Mouse (Mus musculus): Measurements from ENCODE around the gene Lrrc1. TPM values are rescaled to one million over a fixed set of nuclear protein-coding genes. Genes with fewer than 3 reads are reported as not detected.

Lrrc1 gene
- polyA plus RNA-seq, 1 experiment from 2014 or later = 6.0 TPM

DNA sequence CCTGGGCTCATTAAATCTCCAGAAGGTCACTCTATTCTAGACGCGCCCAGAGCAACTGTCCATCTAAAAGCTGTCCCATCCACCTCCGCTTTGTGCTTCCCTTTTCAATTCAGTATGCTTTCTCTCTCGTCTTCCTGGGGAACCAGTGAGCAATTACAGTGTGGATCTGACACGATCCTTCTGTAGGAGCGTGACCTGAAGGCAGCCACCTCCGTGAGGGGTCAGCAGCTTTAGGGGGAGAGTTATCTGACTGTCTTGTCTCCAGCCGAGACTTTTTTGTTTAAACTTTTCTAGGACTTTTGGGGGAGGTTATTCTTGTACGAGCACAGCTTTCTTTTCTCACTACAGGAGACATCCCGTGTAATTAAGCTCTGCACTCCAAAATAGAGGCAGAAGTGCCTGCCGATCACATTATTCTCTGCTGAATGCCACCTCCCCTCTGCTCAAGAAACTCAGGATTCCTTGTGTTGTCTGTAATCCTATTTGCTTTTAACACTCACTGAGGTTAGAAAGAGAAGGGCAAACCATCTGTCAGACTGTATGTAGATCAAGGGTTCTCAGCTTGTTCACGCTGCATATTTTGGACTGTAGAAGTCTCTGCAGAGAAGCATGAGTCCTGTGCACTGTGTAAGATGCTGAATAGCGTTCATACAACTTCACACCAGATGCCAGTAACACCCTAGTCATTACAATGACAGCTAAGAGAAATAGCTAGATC, 24.3 kb upstream of the Lrrc1 start:
- no peak for ATAC-seq (ENCODE audit: low read depth)
- no peaks in the 10 kb centered on the region for H3K27me3 ChIP-seq
- H3K4me1 ChIP-seq (replicated peaks) = no peaks in the 10 kb centered on the region
- H3K4me3 ChIP-seq = no peak overlapping the region
- no peaks in the 10 kb centered on the region for H3K36me3 ChIP-seq
- no peak overlapping the region for H3K4me2 ChIP-seq
- no peak overlapping the region for H3K27ac ChIP-seq (replicated peaks)
- H3K9ac ChIP-seq = no peak overlapping the region
- 55% methylated on average over 13 of the region's 13 CpGs for WGBS
- no peaks in the 10 kb centered on the region for H3K9me3 ChIP-seq

DNA sequence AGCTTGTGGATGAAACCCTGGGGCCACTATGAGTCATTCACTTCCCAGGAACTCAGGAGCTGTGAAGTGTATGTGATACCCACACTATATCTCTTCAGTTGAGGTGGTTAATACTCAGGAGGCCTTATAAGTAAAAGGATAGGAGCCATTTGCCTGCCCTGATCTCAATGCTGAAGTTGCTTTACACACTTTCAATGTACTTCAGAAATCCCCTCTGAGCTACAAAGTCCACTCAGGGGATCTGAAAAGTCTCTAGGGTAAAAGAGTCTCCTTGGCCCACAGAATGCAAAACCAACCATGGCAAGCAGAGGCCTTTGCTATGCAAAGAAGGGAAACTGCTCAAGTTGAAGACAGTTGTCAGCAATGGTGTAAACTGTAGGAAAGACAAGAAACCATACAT, 17.2 kb upstream of the Lrrc1 start:
- Histone ChIP-seq H3K36me3 (no peaks in the 10 kb centered on the region), H3K4me1 (replicated peaks) (no peaks in the 10 kb centered on the region), H3K4me3 (no peak overlapping the region), H3K9ac (no peak overlapping the region), H3K27me3 (no peaks in the 10 kb centered on the region), H3K27ac (replicated peaks) (no peak overlapping the region), H3K4me2 (no peak overlapping the region), H3K9me3 (no peaks in the 10 kb centered on the region)
- no peak for ATAC-seq (ENCODE audit: low read depth)

DNA sequence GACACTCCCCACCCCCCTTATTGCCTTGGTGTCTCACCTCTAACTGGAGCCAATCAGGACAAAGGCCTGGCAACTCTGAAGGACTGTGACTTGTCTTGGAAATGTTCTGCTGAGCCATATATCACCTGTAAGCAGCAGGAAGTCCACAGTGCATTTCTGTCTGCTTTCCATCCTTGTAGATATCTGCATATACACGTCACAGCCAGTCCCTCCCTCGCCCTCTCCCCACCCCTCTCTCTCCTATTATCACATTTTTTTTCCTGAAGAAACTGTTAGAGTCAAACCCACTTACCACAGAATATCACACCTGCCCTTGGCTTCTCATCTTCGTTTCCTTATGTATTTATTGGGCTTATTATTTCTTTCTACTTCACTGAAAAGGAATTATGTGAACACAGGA, 13.3 kb upstream of the Lrrc1 start:
- Histone ChIP-seq H3K36me3 (no peaks in the 10 kb centered on the region), H3K9me3 (no peaks in the 10 kb centered on the region), H3K4me1 (replicated peaks) (no peaks in the 10 kb centered on the region), H3K9ac (no peak overlapping the region), H3K27me3 (peaks cover 4% of the 10 kb centered on the region; the same call in 1 of the 2 replicates), H3K4me3 (no peak overlapping the region), H3K27ac (replicated peaks) (no peak overlapping the region), H3K4me2 (no peak overlapping the region)
- ATAC-seq (ENCODE audit: low read depth) = no peak
- WGBS = 63% methylated on average over 3 of the region's 3 CpGs

DNA sequence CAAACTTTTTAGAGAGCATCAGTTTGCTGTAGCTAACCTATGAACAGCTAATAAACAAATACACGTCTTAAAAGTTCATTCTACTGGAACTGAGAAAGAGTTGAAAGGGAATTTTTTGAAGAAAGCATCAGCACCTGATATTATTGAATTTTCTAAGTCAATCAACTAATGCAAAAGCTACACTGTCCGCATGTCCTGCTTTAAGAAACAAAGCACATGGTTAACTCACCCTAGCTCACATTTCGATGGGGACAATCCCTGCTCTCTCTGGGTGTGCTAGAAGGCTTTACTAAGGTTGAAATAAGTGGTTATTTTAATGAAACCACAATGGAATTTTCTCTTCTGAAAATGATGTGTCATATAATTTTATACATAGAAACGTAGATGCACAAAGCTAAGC, 12.5 kb upstream of the Lrrc1 start:
- Histone ChIP-seq H3K4me3 (no peak overlapping the region), H3K4me1 (replicated peaks) (no peaks in the 10 kb centered on the region), H3K27ac (replicated peaks) (no peak overlapping the region), H3K9ac (no peak overlapping the region), H3K9me3 (no peaks in the 10 kb centered on the region), H3K4me2 (no peak overlapping the region), H3K27me3 (peaks cover 4% of the 10 kb centered on the region; the same call in 1 of the 2 replicates), H3K36me3 (no peaks in the 10 kb centered on the region)
- 89% methylated on average over 4 of the region's 4 CpGs for WGBS
- ATAC-seq (ENCODE audit: low read depth) = no peak

DNA sequence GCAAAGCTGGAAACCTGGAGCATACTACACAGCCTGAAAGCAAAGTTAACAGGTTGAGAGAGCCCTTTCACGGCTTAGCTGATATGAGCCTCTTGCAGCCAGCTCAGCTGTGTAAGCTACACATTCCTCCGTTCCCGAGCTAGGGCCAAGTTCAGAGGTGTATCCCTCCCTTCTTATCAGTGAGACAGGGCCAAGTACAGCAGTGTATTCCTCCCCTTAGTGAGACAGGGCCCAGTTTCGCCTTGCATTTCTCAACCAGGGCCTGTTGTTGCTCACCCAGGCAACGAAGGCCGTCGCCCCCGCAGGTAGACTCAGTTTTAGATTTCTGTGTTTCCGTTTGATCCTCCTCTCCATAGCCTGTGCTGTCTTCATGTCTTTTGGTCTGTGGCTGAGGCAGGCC, 11.8 kb upstream of the Lrrc1 start:
- WGBS = 91% methylated on average over 9 of the region's 9 CpGs
- Histone ChIP-seq H3K4me1 (replicated peaks) (no peaks in the 10 kb centered on the region), H3K4me2 (no peak overlapping the region), H3K27me3 (peaks cover 4% of the 10 kb centered on the region; the same call in 1 of the 2 replicates), H3K27ac (replicated peaks) (no peak overlapping the region), H3K36me3 (no peaks in the 10 kb centered on the region), H3K9ac (no peak overlapping the region), H3K9me3 (no peaks in the 10 kb centered on the region), H3K4me3 (no peak overlapping the region)
- ATAC-seq (ENCODE audit: low read depth) = no peak

DNA sequence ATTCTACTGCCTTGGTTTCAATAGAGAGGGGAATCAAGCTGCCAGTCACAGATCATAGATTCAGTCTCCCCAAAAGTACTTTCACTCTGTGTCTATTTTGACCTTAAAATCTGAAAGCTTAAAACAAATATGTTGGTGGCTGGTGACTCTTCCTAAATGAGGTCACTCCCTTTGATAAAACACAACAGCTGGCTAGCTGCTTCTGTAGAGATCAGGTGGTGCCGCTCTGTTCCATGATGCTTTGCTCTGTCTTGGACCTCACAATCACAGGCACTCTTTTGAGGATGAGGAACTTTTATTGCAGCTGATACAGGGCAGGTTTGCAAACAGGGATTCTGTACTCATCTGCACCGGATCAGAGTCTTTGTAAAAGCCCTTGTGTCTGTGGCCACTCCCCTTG, 8.8 kb upstream of the Lrrc1 start:
- no peak for ATAC-seq (ENCODE audit: low read depth)
- Histone ChIP-seq H3K4me3 (no peak overlapping the region), H3K36me3 (no peaks in the 10 kb centered on the region), H3K4me1 (replicated peaks) (no peaks in the 10 kb centered on the region), H3K27me3 (peaks cover 4% of the 10 kb centered on the region; the same call in 1 of the 2 replicates), H3K4me2 (no peak overlapping the region), H3K9ac (no peak overlapping the region), H3K9me3 (no peaks in the 10 kb centered on the region), H3K27ac (replicated peaks) (no peak overlapping the region)
- 54% methylated on average over 2 of the region's 2 CpGs for WGBS

DNA sequence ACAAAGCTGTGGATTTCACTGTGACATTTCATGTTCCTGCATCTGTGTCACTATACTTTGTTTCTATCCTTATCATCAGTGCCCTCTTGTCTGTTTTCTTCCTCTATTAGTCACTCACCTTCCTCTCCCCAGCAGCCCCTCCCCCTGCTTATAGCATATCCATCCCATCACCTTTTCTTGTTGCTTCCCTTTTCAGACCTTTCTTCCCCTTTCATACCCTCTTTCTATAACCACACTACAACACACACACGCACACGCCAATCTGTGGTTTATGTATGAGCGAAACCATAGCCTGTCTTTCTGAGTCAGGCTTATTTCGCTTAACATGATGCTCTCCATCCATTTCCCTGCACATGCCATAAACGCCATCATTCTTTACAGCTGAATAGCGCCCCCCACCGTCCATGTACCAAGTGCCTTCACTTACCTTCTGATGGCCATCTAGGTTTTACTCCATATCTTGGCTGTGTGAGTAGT, 6.4 kb upstream of the Lrrc1 start:
- Histone ChIP-seq H3K4me2 (no peak overlapping the region), H3K27me3 (peaks cover 7% of the 10 kb centered on the region), H3K4me1 (replicated peaks) (no peaks in the 10 kb centered on the region), H3K36me3 (no peaks in the 10 kb centered on the region), H3K9ac (no peak overlapping the region), H3K9me3 (no peaks in the 10 kb centered on the region), H3K4me3 (no peak overlapping the region), H3K27ac (replicated peaks) (no peak overlapping the region)
- WGBS = 69% methylated on average over 7 of the region's 7 CpGs
- ATAC-seq (ENCODE audit: low read depth) = no peak

DNA sequence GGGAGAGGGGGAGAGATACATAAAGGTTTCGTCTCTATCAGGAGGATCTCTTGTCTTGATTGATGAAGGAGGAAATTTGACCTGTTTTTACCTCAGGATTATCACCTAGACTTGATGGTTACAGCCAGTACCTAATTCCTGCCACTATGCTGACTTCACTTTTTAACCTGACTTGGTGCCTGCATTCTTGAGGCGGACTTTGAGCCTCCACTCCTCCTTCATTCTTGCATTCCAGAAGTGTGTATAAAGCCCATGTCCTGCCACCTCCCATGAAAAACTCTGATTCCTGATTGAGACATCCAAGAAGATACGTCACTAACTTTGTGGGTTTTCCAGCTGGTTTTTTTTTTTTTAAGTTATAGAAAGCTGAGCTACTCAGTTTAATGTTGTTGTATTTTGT, 1.3 kb upstream of the Lrrc1 start:
- 72% methylated on average over 3 of the region's 3 CpGs for WGBS
- no peak overlapping the region for H3K4me2 ChIP-seq

DNA sequence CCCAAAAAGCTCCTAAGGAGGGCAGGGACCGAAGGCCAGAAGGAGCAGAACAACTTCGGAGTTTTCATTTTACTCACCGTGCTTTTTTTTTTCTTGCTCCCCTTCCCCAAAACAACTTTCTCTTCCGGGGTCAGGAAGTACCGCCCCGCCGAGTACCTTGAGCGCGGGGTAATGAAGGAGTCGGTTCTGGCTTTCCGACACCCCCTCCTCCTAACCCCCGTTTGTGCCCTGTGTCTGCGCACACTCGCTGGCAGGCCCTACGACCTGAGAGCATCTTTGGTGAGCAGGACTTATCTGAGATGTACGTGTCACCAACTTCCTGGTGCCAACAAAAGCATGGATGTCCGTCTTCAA, 375 bp upstream of the Lrrc1 start:
- ATAC-seq (ENCODE audit: low read depth) = peak; percentile 46; the same call in 1 of the 2 replicates
- peaks cover 26% of the 10 kb centered on the region for H3K4me1 ChIP-seq (replicated peaks)
- under 1% methylated on average over 17 of the region's 17 CpGs for WGBS
- peak overlapping the region; percentile 99 for H3K4me2 ChIP-seq
- peak overlapping the region; percentile 82 for H3K9ac ChIP-seq
- peaks cover 8% of the 10 kb centered on the region for H3K27me3 ChIP-seq
- peak overlapping the region; percentile 80 for H3K27ac ChIP-seq (replicated peaks)
- no peaks in the 10 kb centered on the region for H3K36me3 ChIP-seq
- no peaks in the 10 kb centered on the region for H3K9me3 ChIP-seq
- H3K4me3 ChIP-seq = peak overlapping the region; percentile 66

More for the DNA sequence above, 1.3 kb upstream of the Lrrc1 start:
- H3K4me3 ChIP-seq = no peak overlapping the region
- no peak for ATAC-seq (ENCODE audit: low read depth)
- H3K27me3 ChIP-seq = peaks cover 8% of the 10 kb centered on the region
- no peak overlapping the region for H3K27ac ChIP-seq (replicated peaks)
- no peaks in the 10 kb centered on the region for H3K9me3 ChIP-seq
- no peaks in the 10 kb centered on the region for H3K36me3 ChIP-seq
- H3K9ac ChIP-seq = no peak overlapping the region
- H3K4me1 ChIP-seq (replicated peaks) = peaks cover 26% of the 10 kb centered on the region

DNA sequence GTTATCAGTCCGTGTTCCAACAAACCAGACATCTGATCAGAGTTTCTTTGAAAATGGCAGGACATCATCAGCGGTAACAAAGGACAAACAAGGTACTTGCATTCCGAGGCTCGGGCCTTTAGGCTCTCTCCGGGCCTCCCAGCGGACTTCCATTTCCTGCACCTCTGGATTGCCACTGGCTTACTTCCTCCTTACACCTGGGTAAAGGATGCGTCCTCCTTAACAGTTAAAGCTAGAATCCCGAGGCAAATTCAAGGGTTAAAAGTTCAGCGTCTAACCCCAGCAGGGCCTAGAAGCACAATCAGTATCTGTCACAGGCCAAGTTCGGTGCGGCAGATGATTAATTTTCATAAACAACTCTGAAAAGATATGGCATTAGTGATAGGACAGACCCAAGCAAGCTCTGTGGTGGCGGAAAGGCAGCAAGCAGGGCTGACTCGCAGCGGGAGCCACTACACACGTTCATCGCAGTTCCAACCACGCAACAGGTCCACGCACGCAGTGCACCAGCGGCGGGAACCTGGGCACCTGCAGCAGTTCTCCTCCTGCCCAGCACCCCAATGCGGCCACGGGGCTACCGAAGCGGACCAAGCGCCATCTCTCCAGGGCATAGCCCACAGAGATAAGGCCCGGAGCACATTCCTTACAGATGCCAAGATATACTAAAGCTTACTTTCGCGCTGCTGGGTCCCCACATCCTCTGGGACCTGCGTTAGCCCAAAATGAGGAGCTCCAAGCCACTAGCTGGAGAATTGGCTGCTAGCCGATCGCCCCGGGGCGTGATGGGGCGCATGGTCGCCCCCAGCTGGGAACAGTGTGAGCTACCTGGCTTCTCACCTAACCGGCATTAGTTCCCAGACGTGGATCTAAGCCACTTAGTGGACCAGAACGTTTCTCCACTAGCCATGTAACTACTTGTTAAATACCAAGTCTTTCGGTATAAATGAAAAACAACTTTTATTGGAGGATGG, 1.0 kb downstream of the Lrrc1 start:
- peaks cover 8% of the 10 kb centered on the region for H3K27me3 ChIP-seq
- no peaks in the 10 kb centered on the region for H3K36me3 ChIP-seq
- peak overlapping the region; percentile 82 for H3K9ac ChIP-seq
- H3K9me3 ChIP-seq = no peaks in the 10 kb centered on the region
- WGBS = under 1% methylated on average over 40 of the region's 40 CpGs
- peaks cover 26% of the 10 kb centered on the region for H3K4me1 ChIP-seq (replicated peaks)
- ATAC-seq (ENCODE audit: low read depth) = peak; percentile 45
- peak overlapping the region; percentile 99 for H3K4me2 ChIP-seq
- H3K4me3 ChIP-seq = peak overlapping the region; percentile 66
- H3K27ac ChIP-seq (replicated peaks) = no peak overlapping the region

DNA sequence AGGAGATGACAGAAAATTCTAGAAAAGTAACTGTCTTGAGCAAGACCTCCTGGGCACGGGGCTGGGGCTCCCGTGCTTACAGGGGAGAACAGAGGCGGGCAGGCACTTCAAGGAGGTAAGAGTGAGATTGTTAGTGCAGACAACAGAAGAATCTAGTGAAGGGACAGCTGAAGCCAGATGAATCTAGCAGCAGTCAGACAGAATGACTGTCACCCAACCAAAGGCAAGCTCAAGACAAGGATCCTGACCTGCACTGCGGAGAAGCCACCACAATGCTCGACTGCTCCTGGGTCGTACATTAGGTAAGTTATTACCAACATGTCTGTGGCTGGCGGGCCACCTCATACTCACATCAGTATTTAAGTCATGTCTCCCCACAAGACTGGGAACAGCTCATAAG, 3.1 kb downstream of the Lrrc1 start:
- no peak for ATAC-seq (ENCODE audit: low read depth)
- Histone ChIP-seq H3K27ac (replicated peaks) (no peak overlapping the region), H3K4me1 (replicated peaks) (peaks cover 26% of the 10 kb centered on the region), H3K9ac (no peak overlapping the region), H3K9me3 (no peaks in the 10 kb centered on the region), H3K27me3 (peaks cover 7% of the 10 kb centered on the region), H3K4me2 (no peak overlapping the region), H3K4me3 (no peak overlapping the region), H3K36me3 (no peaks in the 10 kb centered on the region)
- 93% methylated on average over 7 of the region's 7 CpGs for WGBS

DNA sequence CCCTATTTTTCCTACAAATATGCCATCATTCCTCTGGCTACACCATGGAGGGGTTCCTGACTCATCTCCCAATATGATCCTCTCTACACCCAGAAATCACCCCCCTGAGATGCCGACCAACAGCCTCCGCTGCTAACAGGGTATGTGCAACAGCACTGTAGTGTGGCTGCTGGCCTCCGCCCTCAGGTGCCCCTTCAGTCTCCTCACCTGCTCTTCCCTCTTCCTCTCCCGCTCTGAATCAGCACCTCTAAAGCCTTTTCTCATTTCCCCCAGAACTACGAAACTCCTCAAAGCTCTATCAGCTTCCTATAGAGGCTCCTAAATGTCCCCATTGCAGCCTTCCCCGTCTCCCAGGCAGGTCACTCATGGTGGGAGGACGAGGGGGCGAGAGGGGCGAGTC, 5.4 kb downstream of the Lrrc1 start:
- no peak overlapping the region for H3K9ac ChIP-seq
- ATAC-seq (ENCODE audit: low read depth) = no peak
- no peaks in the 10 kb centered on the region for H3K9me3 ChIP-seq
- H3K27me3 ChIP-seq = peaks cover 3% of the 10 kb centered on the region; the same call in 1 of the 2 replicates
- H3K4me3 ChIP-seq = no peak overlapping the region
- no peaks in the 10 kb centered on the region for H3K36me3 ChIP-seq
- no peak overlapping the region for H3K4me2 ChIP-seq
- H3K4me1 ChIP-seq (replicated peaks) = peaks cover 34% of the 10 kb centered on the region
- WGBS = 92% methylated on average over 9 of the region's 9 CpGs
- no peak overlapping the region for H3K27ac ChIP-seq (replicated peaks)
